Mouse (Mus musculus) gastrocnemius, adult 2 months (tissue): ENCODE results near the gene P4hb. TPM values are rescaled to one million over a fixed set of nuclear protein-coding genes. Genes with fewer than 3 reads are reported as not detected.

Experiments
- DNase-seq: peaks from one replicate; pipeline ENCODE4 v3.0.0; 2022
- H3K27ac ChIP-seq: fragments of 200-600 bp; 2 replicates; pipeline ENCODE4 v1.8.1; 2022; ENCODE audit warnings: mild to moderate bottlenecking
- H3K4me3 ChIP-seq: fragments of 200-600 bp; 2 replicates; pipeline ENCODE4 v1.8.1; 2022; ENCODE audit warnings: mild to moderate bottlenecking, moderate library complexity
- CTCF ChIP-seq: fragments of 200-600 bp; IDR thresholded peaks from 2 replicates; pipeline ENCODE4 v1.8.1; 2022; ENCODE audit warnings: antibody characterized with exemption, mild to moderate bottlenecking, moderate library complexity
- intact Hi-C: fragments of 180-260 bp; cut with DNase I; formaldehyde crosslinking; loops from one replicate; pipeline ENCODE4 v1.15.1; 2025
- total RNA-seq, 2 experiments: library from RNA; stranded (reverse); gene quantifications; 2 replicates each; pipeline ENCODE4 v1.2.3; 2021

The P4hb gene
- total RNA-seq, 2 experiments from 2014 or later, result 201 to 240 TPM

DNA sequence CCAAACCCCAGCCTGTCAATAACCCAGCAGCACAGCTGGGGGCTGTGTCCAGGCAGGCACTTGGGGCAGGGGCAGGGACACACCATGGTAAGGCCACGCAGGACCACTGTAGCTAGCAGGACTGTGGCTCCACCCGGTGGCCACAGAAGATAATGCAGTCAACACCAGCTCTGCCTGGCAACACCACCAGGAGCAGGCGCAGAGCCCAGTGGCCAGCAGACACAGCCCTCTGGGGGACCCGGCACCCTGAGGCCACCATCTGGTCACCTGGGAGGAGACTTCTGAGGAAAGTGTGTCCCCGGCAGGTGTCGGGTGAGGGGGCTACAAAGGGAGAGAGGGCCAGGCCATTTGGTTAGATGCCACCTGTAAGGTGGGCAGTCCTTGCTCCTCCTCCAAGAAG, 39.7 kb upstream of the P4hb start:
- DNase-seq, result peak; percentile 88
- no peak overlapping the region for H3K4me3 ChIP-seq
- intact Hi-C loops, result loop anchor here (1.0 to 5.0 kb wide), 3 partner anchors 35 to 123 kb away; no protein-coding TSS in a partner anchor
- no peak overlapping the region for H3K27ac ChIP-seq
- peak; percentile 92 for TF ChIP-seq CTCF

DNA sequence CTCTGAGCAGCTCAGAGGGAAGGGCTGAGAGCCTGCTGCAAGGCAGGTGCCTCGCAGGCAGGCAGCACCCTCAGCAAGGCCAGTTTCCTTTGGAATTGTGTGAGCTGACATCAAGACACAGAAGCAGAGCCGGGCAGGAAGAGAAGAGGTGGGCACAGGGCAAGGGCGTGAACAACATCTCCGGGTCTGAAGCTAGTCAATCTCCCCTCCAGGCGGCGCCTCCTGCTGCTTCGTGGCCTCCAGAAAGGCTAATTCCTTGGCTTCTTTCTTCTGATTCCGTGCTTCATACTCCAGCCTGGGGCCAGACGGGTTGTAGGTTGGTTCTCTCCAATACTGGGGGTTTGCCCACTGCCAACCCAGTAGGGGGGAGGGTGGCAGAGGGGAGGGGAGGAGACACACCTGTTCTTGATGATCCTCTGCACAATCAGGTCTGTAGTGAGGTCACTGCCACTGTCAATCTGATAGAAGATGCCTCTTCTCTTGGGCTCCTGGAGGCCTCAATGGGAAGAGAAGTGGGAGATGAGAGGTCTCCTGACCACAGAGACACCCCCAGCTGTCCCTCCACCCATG, 37.5 kb upstream of the P4hb start:
- TF ChIP-seq CTCF, result no peak
- Histone ChIP-seq H3K27ac (no peak overlapping the region), H3K4me3 (no peak overlapping the region)
- DNase-seq, result no peak
- intact Hi-C loops, result loop anchor here (5.0 kb wide), 1 partner anchor 33 kb away; no protein-coding TSS in a partner anchor

DNA sequence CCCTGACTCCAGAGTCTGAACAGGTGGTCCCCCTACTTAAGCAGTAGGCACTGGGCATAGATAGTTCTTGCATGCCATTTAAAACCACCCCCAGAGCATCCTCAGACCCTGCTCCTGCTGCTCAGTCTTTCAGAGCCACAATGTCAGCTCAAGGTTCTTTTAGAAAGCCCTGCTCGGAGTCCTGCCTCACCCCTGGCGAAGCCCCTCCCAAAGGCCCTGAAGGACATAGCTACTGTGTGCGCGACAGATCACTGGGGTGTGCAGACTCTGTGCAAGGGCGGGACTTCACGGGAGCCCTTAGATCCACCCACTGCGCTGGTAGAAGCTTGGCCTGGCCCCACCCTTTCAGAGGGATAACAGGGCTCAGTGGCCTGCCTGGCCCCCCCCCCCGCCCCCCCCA, 36.2 kb upstream of the P4hb start:
- no peak for DNase-seq
- TF ChIP-seq CTCF, result no peak
- no peak overlapping the region for H3K4me3 ChIP-seq
- intact Hi-C loops, result no loop called here
- no peak overlapping the region for H3K27ac ChIP-seq

DNA sequence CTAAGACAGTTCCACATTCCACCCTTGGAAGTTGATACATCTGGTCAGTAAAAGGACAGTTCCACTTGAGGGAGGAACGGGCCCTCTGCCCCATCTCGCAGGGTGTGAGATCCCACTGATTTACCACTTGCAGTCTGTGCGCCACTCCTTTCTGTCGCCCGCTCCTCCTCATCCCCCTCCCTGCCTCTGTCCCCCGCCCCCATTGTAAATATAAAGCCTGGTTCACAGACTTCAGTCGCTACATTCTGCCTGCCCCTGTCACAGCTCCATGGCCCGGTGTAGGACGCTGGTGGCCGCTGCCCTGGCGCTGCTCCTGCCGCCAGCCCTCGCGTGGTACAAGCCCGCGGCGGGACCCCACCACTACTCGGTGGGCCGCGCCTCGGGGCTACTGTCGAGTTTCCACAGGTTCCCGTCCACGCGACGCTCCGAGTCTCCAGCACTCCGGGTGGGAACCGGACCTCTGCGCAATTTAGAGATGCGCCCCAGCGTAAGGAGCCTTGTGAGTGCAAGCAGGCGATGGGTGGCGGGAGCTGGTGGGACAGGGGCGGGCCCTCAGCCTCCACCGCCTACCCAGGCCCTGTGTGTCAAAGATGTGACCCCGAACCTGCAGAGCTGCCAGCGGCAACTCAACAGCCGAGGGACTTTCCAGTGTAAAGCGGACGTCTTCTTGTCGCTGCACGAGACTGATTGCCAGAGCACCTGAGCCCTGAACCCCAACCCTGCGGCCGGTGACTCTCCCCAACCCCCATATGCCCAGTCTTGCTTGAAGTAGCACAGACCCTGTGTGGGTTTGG, 35.4 kb upstream of the P4hb start, which contains the start of gene Npb:
Gene Npb (plus strand): TSS at position 237 of the 794 bp plus-strand sequence.
- H3K27ac ChIP-seq, result no peak within 1 kb of the TSS
- intact Hi-C loops, result no loop called here
- no peak for TF ChIP-seq CTCF
- DNase-seq, result no peak
- no peak within 1 kb of the TSS for H3K4me3 ChIP-seq

DNA sequence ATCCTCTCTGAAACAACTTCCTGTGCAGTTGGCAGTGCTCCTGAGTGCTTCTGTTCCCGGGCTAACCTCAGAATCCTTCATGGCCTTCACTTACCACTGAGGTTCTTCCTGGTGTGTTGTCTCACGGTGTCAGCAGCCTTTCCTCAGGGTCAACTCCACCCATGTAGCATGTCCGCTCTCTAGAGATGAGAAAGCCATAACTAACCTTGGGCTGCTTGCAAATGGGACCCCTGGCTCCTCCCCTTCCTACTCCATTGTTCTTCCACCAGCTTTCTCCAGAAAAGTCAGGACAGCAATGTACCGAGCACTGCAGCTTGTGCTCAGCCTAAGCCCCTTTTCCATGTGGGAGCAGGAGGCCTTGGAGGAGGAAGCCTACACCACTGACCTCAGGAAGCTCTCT, 33.7 kb upstream of the P4hb start:
- intact Hi-C loops, result no loop called here

DNA sequence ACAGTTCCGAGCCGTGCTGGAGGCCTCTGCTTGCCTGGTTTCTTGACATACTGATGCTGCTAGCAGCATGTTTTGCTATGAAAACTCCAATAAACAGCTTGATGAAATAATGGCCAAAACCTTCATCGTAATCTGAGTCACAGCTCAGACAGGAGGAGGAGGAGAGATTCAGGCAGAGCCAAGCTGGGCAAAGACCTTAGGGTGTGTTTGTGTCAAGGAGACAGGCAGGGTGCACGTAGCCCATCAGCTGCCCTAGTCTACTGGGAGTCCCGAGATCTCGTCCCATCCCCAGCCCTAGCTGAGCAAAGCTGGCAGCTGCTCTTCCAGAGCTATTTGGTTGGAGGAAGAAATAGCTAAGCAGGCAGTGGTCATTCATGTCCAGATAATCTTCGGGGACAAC, 32.6 kb upstream of the P4hb start:
- DNase-seq, result no peak
- Histone ChIP-seq H3K27ac (no peak overlapping the region), H3K4me3 (no peak overlapping the region)
- no peak for TF ChIP-seq CTCF
- intact Hi-C loops, result no loop called here

More for the DNA sequence above, 33.7 kb upstream of the P4hb start:
- TF ChIP-seq CTCF, result no peak
- Histone ChIP-seq H3K27ac (no peak overlapping the region), H3K4me3 (no peak overlapping the region)
- DNase-seq, result no peak

DNA sequence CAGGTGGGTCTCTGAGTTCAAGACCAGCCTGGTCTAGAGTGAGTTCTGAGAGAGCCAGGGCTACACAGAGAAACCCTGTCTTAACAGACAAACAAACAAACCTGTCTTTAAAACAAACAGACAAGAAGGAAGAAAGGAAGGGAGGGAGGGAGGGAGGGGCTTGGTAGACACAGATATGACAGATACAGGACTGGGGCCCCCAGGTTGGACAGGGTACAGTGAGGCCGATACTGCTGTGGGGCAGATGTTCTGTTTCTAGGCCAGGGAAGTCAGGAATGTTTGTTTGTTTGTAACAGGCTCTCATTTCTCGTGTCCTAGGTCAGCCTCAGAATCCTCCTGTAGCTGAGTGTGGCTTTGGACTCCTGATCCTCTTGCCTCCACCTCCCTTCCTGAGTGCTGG, 30.5 kb upstream of the P4hb start:
- no peak for DNase-seq
- Histone ChIP-seq H3K4me3 (no peak overlapping the region), H3K27ac (no peak overlapping the region)
- no peak for TF ChIP-seq CTCF
- intact Hi-C loops, result no loop called here

DNA sequence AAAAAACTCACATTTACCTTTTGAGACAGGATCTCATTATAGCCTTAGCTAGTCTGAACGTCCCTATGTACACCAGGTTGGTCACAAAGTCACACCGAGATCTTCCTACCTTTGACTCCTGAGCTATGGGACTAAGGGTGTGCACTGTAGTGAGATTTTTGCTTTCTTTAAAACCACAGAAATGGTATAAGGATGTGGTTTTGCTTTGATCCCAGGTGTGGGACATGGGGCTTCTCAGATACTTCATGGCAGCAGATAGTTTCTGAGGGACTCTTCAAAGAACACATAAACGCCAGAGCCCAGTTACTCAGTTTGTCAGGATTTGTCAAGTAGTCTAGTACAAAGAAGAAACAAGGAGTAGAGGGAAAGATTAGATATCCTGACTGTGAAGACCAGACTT, 27.7 kb upstream of the P4hb start:
- DNase-seq, result no peak
- TF ChIP-seq CTCF, result no peak
- Histone ChIP-seq H3K27ac (no peak overlapping the region), H3K4me3 (no peak overlapping the region)
- intact Hi-C loops, result no loop called here

DNA sequence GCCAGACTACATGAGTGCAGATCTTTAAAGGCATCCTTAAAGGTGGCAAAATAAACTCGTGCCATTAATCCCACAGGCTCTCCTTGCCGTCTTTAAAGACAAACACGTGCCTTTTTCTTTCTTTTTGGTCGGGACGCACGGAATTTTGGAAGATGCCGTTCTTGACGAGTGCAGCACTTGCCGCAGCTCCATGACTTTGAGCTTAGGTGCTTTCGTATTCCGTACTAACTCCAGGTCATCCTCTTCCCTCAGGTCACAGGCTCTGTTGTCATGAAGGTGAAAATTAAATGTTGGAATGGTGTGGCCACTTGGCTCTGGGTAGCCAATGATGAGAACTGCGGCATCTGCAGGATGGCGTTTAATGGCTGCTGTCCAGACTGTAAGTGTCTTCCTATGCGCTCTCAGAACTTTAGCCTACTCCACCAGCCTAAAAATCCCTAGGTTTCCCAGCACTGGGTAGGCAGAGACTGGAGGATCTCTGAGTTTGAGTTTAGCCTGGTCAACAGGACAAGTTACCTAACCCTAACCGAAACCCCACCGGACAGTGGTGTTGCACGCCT, 26.0 kb upstream of the P4hb start:
- Histone ChIP-seq H3K27ac (peak overlapping the region; percentile 86), H3K4me3 (peak overlapping the region; percentile 94)
- intact Hi-C loops, result no loop called here
- no peak for TF ChIP-seq CTCF
- DNase-seq, result no peak

DNA sequence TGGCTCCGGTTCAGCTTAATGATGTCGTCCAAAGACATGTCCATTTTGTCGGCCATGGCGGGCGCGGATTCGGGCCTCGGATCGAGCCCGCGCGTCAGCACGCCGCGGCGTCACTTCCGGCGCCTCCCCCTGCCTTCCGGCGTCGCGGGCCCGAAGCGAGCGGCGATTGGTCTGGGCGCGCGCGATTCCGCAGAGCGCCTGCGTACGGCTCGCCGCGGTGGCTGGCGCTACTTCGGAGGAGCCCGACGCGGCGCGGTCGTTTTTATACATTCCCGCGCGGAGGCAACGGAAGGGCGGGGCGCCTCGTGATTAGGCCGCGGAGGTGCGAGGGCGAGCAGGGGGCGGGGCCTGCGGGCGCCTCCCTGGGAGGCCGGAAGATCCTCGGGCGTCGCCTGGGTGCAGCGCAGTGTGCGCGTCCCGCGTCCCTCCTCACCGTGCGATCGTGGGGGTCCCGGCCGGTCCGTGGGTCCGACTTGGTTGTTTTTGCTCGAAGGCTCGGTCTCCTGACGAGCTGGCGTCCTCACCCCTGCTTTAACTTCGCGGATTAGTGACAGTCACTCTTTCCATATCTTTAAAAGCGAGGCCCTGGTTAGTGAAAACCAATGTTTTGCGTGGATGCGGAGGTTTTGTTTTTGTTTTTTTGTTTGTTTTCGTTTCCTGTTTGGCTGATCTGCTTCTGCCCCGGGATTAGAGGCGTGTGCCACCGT, 25.4 kb upstream of the P4hb start, which contains the start of the genes Alyref and Anapc11:
Gene Alyref (minus strand): TSS at position 83 of the 707 bp plus-strand sequence.
Gene Anapc11 (plus strand): TSS at position 139 of the 707 bp plus-strand sequence.
- no peak; the same call in 1 of the 2 replicates for TF ChIP-seq CTCF
- intact Hi-C loops, result no loop called here

DNA sequence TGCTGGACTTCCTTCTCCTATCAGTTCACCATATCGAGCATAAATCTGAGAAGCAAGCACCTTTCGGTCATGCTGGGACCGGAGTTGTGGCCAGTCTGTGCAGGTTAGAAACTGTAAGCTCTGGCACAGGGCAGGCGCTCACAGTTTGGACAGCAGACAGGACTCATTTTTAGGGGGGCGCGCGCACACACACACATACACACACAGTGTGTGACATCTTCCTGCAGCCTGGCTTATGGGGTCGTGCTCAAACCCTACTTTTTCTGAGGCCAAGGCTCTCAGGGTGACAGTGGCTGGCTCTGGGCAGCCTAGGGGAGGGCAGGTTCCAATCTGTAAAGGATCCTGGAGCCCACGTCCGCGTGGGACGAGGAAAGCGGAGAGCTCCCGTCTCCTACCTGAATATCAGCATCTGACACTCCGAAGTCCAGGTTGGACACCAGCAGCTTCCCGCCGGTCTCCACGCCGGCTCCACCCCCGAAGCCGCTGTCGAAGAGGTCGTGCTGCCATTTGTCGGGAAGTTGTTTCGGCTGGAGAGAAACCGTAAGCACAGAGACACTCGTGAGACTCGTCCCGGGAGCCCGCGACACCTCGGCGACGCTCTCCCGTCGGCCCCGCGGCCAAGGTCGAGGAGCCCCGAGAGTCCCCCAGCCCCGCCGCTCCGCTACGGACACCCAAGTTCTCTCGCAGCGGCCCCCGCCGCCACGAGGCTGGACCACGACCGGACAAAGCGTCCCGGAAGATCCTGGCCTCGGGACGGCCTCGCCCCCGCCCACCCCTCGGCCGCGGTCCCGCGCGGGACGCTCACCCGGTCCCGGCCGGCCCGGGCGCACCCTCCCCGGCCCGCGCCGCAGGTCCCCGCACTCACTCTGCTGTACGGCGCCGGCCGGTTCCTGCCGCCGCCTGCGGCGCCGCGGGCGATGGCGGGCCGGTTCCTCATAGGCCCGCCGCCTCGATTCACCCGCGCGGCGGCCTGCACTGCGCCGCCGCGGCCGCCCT, 24.5 kb upstream of the P4hb start:
- DNase-seq, result peak; percentile 51
- intact Hi-C loops, result loop anchor here (1.0 kb wide), 1 partner anchor 15 kb away; no protein-coding TSS in a partner anchor
- TF ChIP-seq CTCF, result no peak
- peak overlapping the region; percentile 86 for H3K27ac ChIP-seq
- H3K4me3 ChIP-seq, result peak overlapping the region; percentile 94

More for the DNA sequence above, 25.4 kb upstream of the P4hb start, which contains the start of the genes Alyref and Anapc11:
- H3K27ac ChIP-seq, result peak within 1 kb of the TSS; percentile 86
- peak; percentile 98 for DNase-seq
- H3K4me3 ChIP-seq, result peak within 1 kb of the TSS; percentile 94
